Mouse (Mus musculus) E14TG2a.4 (cell line): ENCODE measurements at regions not wholly inside any gene's neighbourhood (a gene's known extent, or its start where the extent isn't known, plus 50 kb on each side); places are given as distances from the start of the nearest gene placed in this dataset.

Experiments
- H3K27me3 ChIP-seq: 2 replicates; pipeline ENCODE4 v1.6.1; 2014; ENCODE audit warnings: low read length, control low read depth; ENCODE audit not compliant: insufficient read depth
- H3K36me3 ChIP-seq: 2 replicates; pipeline ENCODE4 v1.6.1; 2014; ENCODE audit warnings: low read length, control low read depth; ENCODE audit not compliant: insufficient read depth
- H3K4me1 ChIP-seq: replicated peaks from 2 replicates; pipeline ENCODE4 v1.6.1; 2014; ENCODE audit warnings: low read depth, low read length, control low read depth
- H3K4me3 ChIP-seq: replicated peaks from 2 replicates; pipeline ENCODE4 v1.5.1; 2014; ENCODE audit warnings: mild to moderate bottlenecking, low read length
- H3K9me3 ChIP-seq: 2 replicates; pipeline ENCODE4 v1.6.1; 2014; ENCODE audit warnings: low read length, control low read depth
- CTCF ChIP-seq: conservative IDR thresholded peaks from 2 replicates; pipeline ENCODE4 v1.5.1; 2014; ENCODE audit warnings: low read length
- NANOG ChIP-seq: IDR thresholded peaks from 2 replicates; pipeline ENCODE4 v1.6.1; 2014; ENCODE audit warnings: borderline replicate concordance, low read length, mixed read lengths
- POU5F1 ChIP-seq: IDR thresholded peaks from 2 replicates; pipeline ENCODE4 v1.6.1; 2014; ENCODE audit warnings: low read length, borderline replicate concordance

- Histone ChIP-seq H3K4me1 (no peaks in the 10 kb centered on the region), H3K27me3 (no peaks in the 10 kb centered on the region), H3K4me3 (no peak overlapping the region), H3K36me3 (no peaks in the 10 kb centered on the region), H3K9me3 (no peaks in the 10 kb centered on the region)
- no peak for TF ChIP-seq POU5F1
These were observed 138.4 kb upstream of the Cnr1 start for GRCm38 (mm10) chr4:33786027-33786426.

GRCm38 (mm10) chr4:33786958-33787357 is 137.4 kb upstream of the Cnr1 start:
- Histone ChIP-seq H3K36me3 (no peaks in the 10 kb centered on the region), H3K4me3 (no peak overlapping the region), H3K9me3 (no peaks in the 10 kb centered on the region), H3K27me3 (no peaks in the 10 kb centered on the region), H3K4me1 (no peaks in the 10 kb centered on the region)
- TF ChIP-seq CTCF (no peak), POU5F1 (no peak), NANOG (no peak)

- TF ChIP-seq POU5F1, result no peak
- no peak for TF ChIP-seq NANOG
- TF ChIP-seq CTCF, result no peak
- peaks cover under 1% of the 10 kb centered on the region; the same call in 1 of the 2 replicates for H3K4me1 ChIP-seq
These were observed 131.0 kb upstream of the Cnr1 start for GRCm38 (mm10) chr4:33793398-33793797.

GRCm38 (mm10) chr4:33795461-33795860 is 128.9 kb upstream of the Cnr1 start:
- peaks cover 14% of the 10 kb centered on the region for H3K4me1 ChIP-seq
- H3K9me3 ChIP-seq, result no peaks in the 10 kb centered on the region
- peaks cover 21% of the 10 kb centered on the region for H3K27me3 ChIP-seq
- H3K4me3 ChIP-seq, result no peak overlapping the region
- H3K36me3 ChIP-seq, result no peaks in the 10 kb centered on the region
- TF ChIP-seq POU5F1 (no peak), CTCF (no peak), NANOG (no peak)

More at GRCm38 (mm10) chr4:33793398-33793797, 131.0 kb upstream of the Cnr1 start:
- H3K4me3 ChIP-seq, result no peak overlapping the region
- no peaks in the 10 kb centered on the region for H3K36me3 ChIP-seq
- H3K27me3 ChIP-seq, result peaks cover 18% of the 10 kb centered on the region
- no peaks in the 10 kb centered on the region for H3K9me3 ChIP-seq

GRCm38 (mm10) chr4:33797964-33798363 is 126.4 kb upstream of the Cnr1 start:
- no peak overlapping the region for H3K4me3 ChIP-seq
- TF ChIP-seq NANOG (no peak), POU5F1 (no peak), CTCF (no peak)
- H3K36me3 ChIP-seq, result no peaks in the 10 kb centered on the region
- peaks cover 14% of the 10 kb centered on the region for H3K4me1 ChIP-seq
- H3K9me3 ChIP-seq, result peaks cover 8% of the 10 kb centered on the region
- peaks cover 18% of the 10 kb centered on the region for H3K27me3 ChIP-seq

GRCm38 (mm10) chr4:33798654-33799053 is 125.7 kb upstream of the Cnr1 start:
- Histone ChIP-seq H3K27me3 (peaks cover 16% of the 10 kb centered on the region), H3K9me3 (peaks cover 8% of the 10 kb centered on the region), H3K4me3 (no peak overlapping the region), H3K4me1 (peaks cover 14% of the 10 kb centered on the region), H3K36me3 (no peaks in the 10 kb centered on the region)
- no peak for TF ChIP-seq POU5F1
- no peak for TF ChIP-seq NANOG
- TF ChIP-seq CTCF, result no peak

- peaks cover 14% of the 10 kb centered on the region for H3K4me1 ChIP-seq
- no peaks in the 10 kb centered on the region for H3K36me3 ChIP-seq
- peaks cover 8% of the 10 kb centered on the region for H3K9me3 ChIP-seq
- H3K27me3 ChIP-seq, result peaks cover 15% of the 10 kb centered on the region
- TF ChIP-seq POU5F1 (no peak), NANOG (peak; percentile 37; the same call in 1 of the 2 replicates)
- no peak overlapping the region for H3K4me3 ChIP-seq
These were observed 125.3 kb upstream of the Cnr1 start for GRCm38 (mm10) chr4:33799110-33799509.

GRCm38 (mm10) chr4:33799831-33800230 is 124.6 kb upstream of the Cnr1 start:
- H3K27me3 ChIP-seq, result peaks cover 13% of the 10 kb centered on the region; the same call in 1 of the 2 replicates
- peaks cover 14% of the 10 kb centered on the region for H3K4me1 ChIP-seq
- TF ChIP-seq CTCF, result no peak
- H3K36me3 ChIP-seq, result no peaks in the 10 kb centered on the region
- no peak overlapping the region for H3K4me3 ChIP-seq
- peaks cover 8% of the 10 kb centered on the region for H3K9me3 ChIP-seq

- TF ChIP-seq NANOG, result no peak
- TF ChIP-seq CTCF, result no peak
- no peak for TF ChIP-seq POU5F1
- no peaks in the 10 kb centered on the region; the same call in 1 of the 2 replicates for H3K27me3 ChIP-seq
- no peak overlapping the region for H3K4me3 ChIP-seq
- no peaks in the 10 kb centered on the region for H3K4me1 ChIP-seq
- H3K36me3 ChIP-seq, result no peaks in the 10 kb centered on the region
- H3K9me3 ChIP-seq, result peaks cover 12% of the 10 kb centered on the region
These were observed 112.1 kb upstream of the Cnr1 start for GRCm38 (mm10) chr4:33812338-33812737.

GRCm38 (mm10) chr4:33823850-33824249 is 100.5 kb upstream of the Cnr1 start:
- TF ChIP-seq CTCF, result no peak
- peak; percentile 89 for TF ChIP-seq POU5F1
- TF ChIP-seq NANOG, result peak; percentile 99
- Histone ChIP-seq H3K36me3 (no peaks in the 10 kb centered on the region), H3K4me3 (no peak overlapping the region), H3K9me3 (peaks cover 20% of the 10 kb centered on the region), H3K4me1 (peaks cover 13% of the 10 kb centered on the region), H3K27me3 (peaks cover 26% of the 10 kb centered on the region)
